Mouse (Mus musculus) brain, embryonic 14.5 days (tissue): Measurements from ENCODE around the gene Tekt4.

Experiments
- CTCF ChIP-seq: fragments of 200-500 bp; IDR thresholded peaks from 2 replicates; pipeline ENCODE4 v1.5.1; 2012; ENCODE audit warnings: inconsistent platforms, mild to moderate bottlenecking, moderate library complexity, borderline replicate concordance; ENCODE audit not compliant: insufficient read depth, insufficient read length; ENCODE audit errors: extremely low read depth
- POLR2A ChIP-seq: fragments of 200-500 bp; IDR thresholded peaks from 2 replicates; pipeline ENCODE4 v1.6.1; 2012; ENCODE audit warnings: mild to moderate bottlenecking, inconsistent platforms, borderline replicate concordance; ENCODE audit not compliant: poor library complexity, insufficient read depth, insufficient read length, severe bottlenecking; ENCODE audit errors: extremely low read depth

DNA sequence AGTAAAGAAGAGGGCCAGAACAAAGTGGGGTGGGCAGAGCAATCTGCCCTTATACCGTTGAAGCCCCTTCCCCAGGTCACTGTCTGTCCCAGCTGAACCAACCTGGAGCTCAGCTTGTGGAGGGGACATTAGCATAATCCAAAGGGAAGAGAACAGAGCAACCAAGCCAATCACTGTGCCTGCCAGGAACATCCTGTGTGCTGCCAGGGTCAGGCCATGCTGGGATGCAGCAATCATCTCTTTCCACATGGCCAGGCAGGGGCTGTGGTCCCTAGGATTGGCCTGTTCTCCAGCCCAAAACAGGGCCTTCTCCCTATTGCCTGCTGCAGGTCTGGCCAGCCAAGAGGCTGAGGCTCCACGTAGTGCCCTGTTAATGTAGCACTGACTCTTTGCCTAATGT, 28.4 kb upstream of the Tekt4 start:
- no peak for TF ChIP-seq POLR2A
- TF ChIP-seq CTCF, result no peak
